Mouse (Mus musculus) hindbrain, embryonic 13.5 days (tissue): ENCODE measurements around the gene Ccdc110. TPM values are rescaled to one million over a fixed set of nuclear protein-coding genes. Genes with fewer than 3 reads are reported as not detected.

Experiments used
- ATAC-seq: fragments of 200-750 bp; cut with Nextera tagmentation; 2 replicates; pipeline ENCODE4 v1.8.0; 2017; ENCODE audit warnings: moderate TSS enrichment; ENCODE audit not compliant: low FRiP score
- H3K27ac ChIP-seq: fragments of 300-500 bp; sonication (generic); 2 replicates; pipeline ENCODE4 v1.5.1; 2015; ENCODE audit warnings: inconsistent platforms, mild to moderate bottlenecking, moderate library complexity
- H3K27me3 ChIP-seq: fragments of 300-500 bp; sonication (generic); 2 replicates; pipeline ENCODE4 v1.6.1; 2015; ENCODE audit warnings: mild to moderate bottlenecking, inconsistent platforms
- H3K36me3 ChIP-seq: fragments of 300-500 bp; sonication (generic); 2 replicates; pipeline ENCODE4 v1.6.1; 2015; ENCODE audit warnings: mild to moderate bottlenecking, inconsistent platforms
- H3K4me1 ChIP-seq: fragments of 300-500 bp; sonication (generic); replicated peaks from 2 replicates; pipeline ENCODE4 v1.6.1; 2015; ENCODE audit warnings: inconsistent platforms
- H3K4me2 ChIP-seq: fragments of 300-500 bp; sonication (generic); 2 replicates; pipeline ENCODE4 v1.6.1; 2015; ENCODE audit warnings: inconsistent platforms, mild to moderate bottlenecking, moderate library complexity
- H3K4me3 ChIP-seq: fragments of 300-500 bp; sonication (generic); 2 replicates; pipeline ENCODE4 v1.5.1; 2015; ENCODE audit warnings: mild to moderate bottlenecking, inconsistent platforms
- H3K9ac ChIP-seq: fragments of 300-500 bp; sonication (generic); 2 replicates; pipeline ENCODE4 v1.6.1; 2015; ENCODE audit warnings: mild to moderate bottlenecking, inconsistent platforms
- H3K9me3 ChIP-seq: fragments of 300-500 bp; sonication (generic); 2 replicates; pipeline ENCODE4 v1.6.1; 2016; ENCODE audit warnings: inconsistent platforms
- WGBS: fragments of 180-500 bp; shearing (Covaris S2); methylation state at CpG from one replicate; pipeline ENCODE4 v1.1.7; 2015; 5-methylcytosine and 5-hydroxymethylcytosine counted together
- polyA plus RNA-seq: library from polyadenylated mRNA; unstranded; fragments of >200 nt; fragmentation: Nextera tagmentation; extraction: Ambion mirVana; gene quantifications from 2 replicates; pipeline ENCODE4 v1.2.1, GENCODE M21; 2015

Ccdc110 gene
- 0.06 and 0.19 TPM in 2 replicates for polyA plus RNA-seq

DNA sequence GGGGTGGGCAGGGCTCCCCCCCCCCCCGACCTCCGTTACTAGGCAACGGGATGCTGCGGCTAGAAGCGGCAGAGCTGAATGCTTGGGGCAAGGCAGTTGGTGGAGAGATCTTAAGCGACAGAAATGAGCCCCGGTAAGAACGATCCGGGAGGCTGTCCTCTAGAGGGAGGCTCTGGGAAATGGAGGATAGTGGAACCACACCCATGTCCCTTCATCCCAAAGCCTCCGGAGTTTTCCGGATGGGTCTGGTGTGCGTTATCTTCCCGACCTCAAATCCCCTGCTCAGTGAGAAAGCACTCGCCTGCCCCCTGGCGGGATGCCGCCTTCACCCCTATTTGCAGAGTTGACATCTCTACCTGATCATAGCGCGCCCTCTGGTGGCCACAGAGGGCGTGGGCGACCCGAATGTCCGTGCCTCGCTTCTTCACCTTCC, at the start of gene Ccdc110:
Ccdc110 (plus strand) TSS at position 38 of the 433 bp plus-strand sequence.
- Histone ChIP-seq H3K9me3 (0 out of 2 replicates have a peak, but pooled peaks cover 3% of the 10 kb centered on the region), H3K36me3 (no peaks in the 10 kb centered on the region), H3K27me3 (0 out of 2 replicates have a peak, but pooled peaks cover 2% of the 10 kb centered on the region), H3K27ac (no peak within 1 kb of the TSS), H3K4me1 (peaks cover 8% of the 10 kb centered on the region; the same call in 1 of the 2 replicates), H3K4me3 (peak within 1 kb of the TSS; percentile 41), H3K4me2 (peak within 1 kb of the TSS; percentile 57), H3K9ac (peak within 1 kb of the TSS; percentile 55; the same call in 1 of the 2 replicates)
- 2% methylated on average over 23 of the region's 23 CpGs for WGBS
- ATAC-seq = peak; percentile 92

DNA sequence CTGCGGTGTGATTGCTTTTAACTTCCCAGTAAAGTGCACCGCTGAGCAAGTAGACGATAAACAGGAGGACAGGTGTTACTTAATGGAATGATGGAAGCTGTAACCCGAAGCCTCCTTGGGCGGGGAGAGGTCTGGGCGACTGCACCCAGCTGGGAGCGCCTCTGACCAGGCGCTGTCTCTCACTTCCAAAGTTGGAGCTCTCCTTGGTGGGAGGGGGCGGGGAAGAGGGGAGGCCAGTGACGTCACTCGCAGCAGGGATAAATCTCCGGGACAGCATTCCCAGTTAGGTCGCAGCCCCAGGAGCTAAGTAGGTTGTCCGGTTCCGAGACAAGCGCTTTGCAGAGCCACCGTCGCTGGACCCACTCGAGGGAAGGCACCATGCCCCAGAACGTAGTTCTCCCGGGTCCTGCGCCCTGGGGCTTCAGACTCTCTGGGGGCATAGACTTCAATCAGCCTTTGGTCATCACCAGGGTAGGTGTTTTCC, 49.2 kb upstream of the Ccdc110 start, which contains the start of gene Pdlim3:
Pdlim3 (plus strand) TSS at position 260 of the 484 bp plus-strand sequence.
- Histone ChIP-seq H3K4me3 (peak within 1 kb of the TSS; percentile 39), H3K27me3 (peaks cover 28% of the 10 kb centered on the region), H3K9me3 (no peaks in the 10 kb centered on the region), H3K36me3 (no peaks in the 10 kb centered on the region), H3K4me2 (peak within 1 kb of the TSS; percentile 69), H3K27ac (no peak within 1 kb of the TSS), H3K4me1 (peaks cover 21% of the 10 kb centered on the region), H3K9ac (peak within 1 kb of the TSS; percentile 58)
- peak; percentile 53; the same call in 1 of the 2 replicates for ATAC-seq
- WGBS = under 1% methylated on average over 22 of the region's 22 CpGs

DNA sequence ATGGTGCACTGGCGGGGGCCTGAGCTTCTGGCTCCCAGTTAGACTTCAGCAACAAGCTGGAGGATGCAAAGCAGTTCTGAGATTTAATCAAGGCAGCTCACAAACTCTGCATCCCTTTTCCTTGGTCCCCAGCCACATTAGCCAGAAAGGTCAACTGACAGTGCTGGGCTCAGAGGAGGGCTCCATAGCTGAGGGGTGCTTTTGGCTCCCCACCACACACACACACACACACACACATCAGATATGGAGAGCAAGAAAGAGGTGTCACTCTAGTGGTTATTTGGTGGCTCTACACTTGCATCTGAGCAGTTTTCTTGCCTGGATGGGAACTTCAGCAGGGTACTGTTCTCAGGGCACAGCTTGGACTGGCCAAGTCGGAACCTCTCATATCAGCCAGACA, 48.6 kb upstream of the Ccdc110 start:
- 39% methylated on average over 2 of the region's 2 CpGs for WGBS
- peaks cover 21% of the 10 kb centered on the region for H3K4me1 ChIP-seq
- peak overlapping the region; percentile 58 for H3K9ac ChIP-seq
- no peaks in the 10 kb centered on the region for H3K36me3 ChIP-seq
- peak overlapping the region; percentile 69 for H3K4me2 ChIP-seq
- H3K4me3 ChIP-seq = peak overlapping the region; percentile 39
- no peaks in the 10 kb centered on the region for H3K9me3 ChIP-seq
- peaks cover 28% of the 10 kb centered on the region for H3K27me3 ChIP-seq
- H3K27ac ChIP-seq = no peak overlapping the region
- ATAC-seq = peak; percentile 39; the same call in 1 of the 2 replicates

DNA sequence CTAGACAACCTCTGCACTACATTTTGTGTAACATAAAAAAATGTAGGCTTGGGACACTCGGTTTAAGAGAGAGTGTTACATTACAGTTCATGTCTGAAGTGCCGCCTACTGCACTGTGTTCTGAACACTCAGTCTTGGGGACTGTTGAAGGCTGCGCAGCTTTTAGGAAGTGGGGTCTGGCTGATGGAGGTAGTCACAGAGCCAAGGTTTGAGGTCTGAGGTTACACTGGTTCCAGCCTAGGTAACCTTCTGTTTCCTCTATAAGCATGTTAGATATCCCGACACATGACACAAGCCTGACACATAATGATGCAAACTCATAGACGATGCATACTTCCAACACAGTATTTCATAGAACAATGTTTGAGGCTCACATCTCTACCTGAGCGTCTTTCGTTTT, 44.7 kb upstream of the Ccdc110 start:
- H3K4me2 ChIP-seq = no peak overlapping the region
- no peaks in the 10 kb centered on the region for H3K36me3 ChIP-seq
- no peaks in the 10 kb centered on the region for H3K9me3 ChIP-seq
- WGBS = 96% methylated on average over 7 of the region's 7 CpGs
- no peak overlapping the region for H3K4me3 ChIP-seq
- ATAC-seq = no peak
- H3K4me1 ChIP-seq = peaks cover 15% of the 10 kb centered on the region
- peaks cover 10% of the 10 kb centered on the region; the same call in 1 of the 2 replicates for H3K27me3 ChIP-seq
- no peak overlapping the region for H3K27ac ChIP-seq
- no peak overlapping the region for H3K9ac ChIP-seq

DNA sequence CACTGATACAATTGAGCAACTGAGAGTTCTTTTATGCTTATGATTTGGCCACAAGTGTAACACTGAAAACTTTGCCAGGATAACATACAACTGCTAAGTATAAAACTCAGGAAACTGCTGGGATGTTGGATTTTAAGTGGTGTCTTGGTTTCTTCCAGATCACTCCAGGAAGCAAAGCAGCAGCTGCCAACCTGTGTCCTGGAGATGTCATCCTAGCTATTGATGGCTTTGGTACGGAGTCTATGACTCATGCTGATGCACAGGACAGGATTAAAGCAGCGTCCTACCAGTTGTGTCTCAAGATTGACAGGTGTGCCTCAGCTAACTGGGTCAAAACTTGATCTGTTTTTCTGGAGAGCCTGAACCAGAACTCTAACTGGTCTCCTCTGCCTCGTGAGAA, 37.8 kb upstream of the Ccdc110 start:
- 87% methylated on average over 3 of the region's 3 CpGs for WGBS
- Histone ChIP-seq H3K27ac (no peak overlapping the region), H3K9ac (no peak overlapping the region), H3K27me3 (no peaks in the 10 kb centered on the region), H3K36me3 (no peaks in the 10 kb centered on the region), H3K9me3 (no peaks in the 10 kb centered on the region), H3K4me3 (no peak overlapping the region), H3K4me1 (peaks cover 3% of the 10 kb centered on the region; the same call in 1 of the 2 replicates), H3K4me2 (no peak overlapping the region)
- no peak for ATAC-seq

DNA sequence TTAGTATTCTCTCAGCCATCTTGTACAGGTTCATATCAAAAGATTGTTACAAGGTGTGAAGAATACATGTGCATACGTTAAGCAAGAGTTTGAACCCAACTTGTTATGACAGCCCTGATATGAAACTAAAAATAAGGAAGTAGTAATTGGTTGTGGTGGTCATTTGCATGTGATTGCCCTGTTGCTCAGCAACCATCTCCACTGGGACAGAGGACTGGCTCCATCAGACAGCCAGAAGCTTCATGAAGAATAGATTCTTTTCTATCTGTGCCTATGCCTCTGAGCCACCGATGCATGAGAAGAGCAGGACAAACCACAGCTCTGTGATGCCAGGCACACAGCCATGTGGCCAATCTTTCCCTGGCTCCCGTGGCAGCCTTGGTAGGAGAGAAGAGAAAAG, 34.6 kb upstream of the Ccdc110 start:
- 39% methylated on average over 3 of the region's 3 CpGs for WGBS
- ATAC-seq = 0 out of 2 replicates have a peak, but pooled peaks have one; percentile 54

DNA sequence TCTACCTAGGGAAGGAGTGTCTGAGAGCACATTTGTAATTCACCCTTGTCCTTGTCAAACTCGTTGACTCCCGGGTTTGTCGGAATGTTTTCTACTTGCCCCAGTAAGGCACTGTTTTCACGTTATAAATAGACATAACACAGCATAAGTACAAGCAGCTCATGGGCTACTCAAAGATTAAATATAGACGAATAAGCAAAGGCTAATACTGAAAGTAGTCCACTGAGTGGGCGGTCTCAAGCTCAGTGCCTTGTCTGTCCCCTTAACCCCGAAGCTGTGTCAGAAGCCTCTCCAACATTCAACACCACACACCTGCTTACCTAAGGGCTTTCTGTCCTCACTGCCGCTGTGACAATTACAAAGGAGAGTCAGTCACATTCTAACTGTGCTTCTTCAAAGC, 32.8 kb upstream of the Ccdc110 start:
- WGBS = 90% methylated on average over 8 of the region's 8 CpGs
- H3K9me3 ChIP-seq = no peaks in the 10 kb centered on the region
- no peak overlapping the region for H3K9ac ChIP-seq
- H3K4me1 ChIP-seq = peaks cover 3% of the 10 kb centered on the region; the same call in 1 of the 2 replicates
- H3K27me3 ChIP-seq = no peaks in the 10 kb centered on the region
- no peak overlapping the region for H3K4me2 ChIP-seq
- H3K4me3 ChIP-seq = no peak overlapping the region
- no peaks in the 10 kb centered on the region for H3K36me3 ChIP-seq
- no peak for ATAC-seq
- no peak overlapping the region for H3K27ac ChIP-seq

More for the DNA sequence above, 34.6 kb upstream of the Ccdc110 start:
- Histone ChIP-seq H3K4me3 (no peak overlapping the region), H3K4me2 (no peak overlapping the region), H3K9ac (no peak overlapping the region), H3K4me1 (peaks cover 3% of the 10 kb centered on the region; the same call in 1 of the 2 replicates), H3K36me3 (no peaks in the 10 kb centered on the region), H3K27me3 (no peaks in the 10 kb centered on the region), H3K27ac (peak overlapping the region; percentile 23; the same call in 1 of the 2 replicates), H3K9me3 (no peaks in the 10 kb centered on the region)

DNA sequence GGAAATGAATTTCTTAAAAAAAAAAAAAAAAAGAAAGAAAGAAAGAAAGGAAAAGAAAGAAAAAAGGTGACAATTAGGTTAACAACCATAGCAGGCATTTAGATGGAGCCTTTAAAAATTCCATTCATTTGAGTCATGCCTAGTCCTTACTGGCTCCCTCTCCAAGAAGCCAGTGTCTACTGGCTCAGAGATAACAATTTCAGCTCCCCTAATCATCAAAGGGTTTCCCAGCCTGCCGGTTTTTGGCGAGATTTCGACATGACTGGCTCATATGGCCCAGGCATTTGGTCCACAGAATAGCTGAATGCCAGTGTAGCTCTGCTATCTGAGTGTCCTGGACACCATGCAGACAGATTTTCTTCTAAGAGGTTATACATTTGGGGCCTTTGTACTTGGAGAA, 30.8 kb upstream of the Ccdc110 start:
- Histone ChIP-seq H3K9me3 (no peaks in the 10 kb centered on the region), H3K27ac (no peak overlapping the region), H3K4me3 (no peak overlapping the region), H3K4me1 (peaks cover 5% of the 10 kb centered on the region), H3K27me3 (no peaks in the 10 kb centered on the region), H3K4me2 (no peak overlapping the region), H3K9ac (no peak overlapping the region), H3K36me3 (no peaks in the 10 kb centered on the region)
- 49% methylated on average over 3 of the region's 3 CpGs for WGBS
- no peak for ATAC-seq

DNA sequence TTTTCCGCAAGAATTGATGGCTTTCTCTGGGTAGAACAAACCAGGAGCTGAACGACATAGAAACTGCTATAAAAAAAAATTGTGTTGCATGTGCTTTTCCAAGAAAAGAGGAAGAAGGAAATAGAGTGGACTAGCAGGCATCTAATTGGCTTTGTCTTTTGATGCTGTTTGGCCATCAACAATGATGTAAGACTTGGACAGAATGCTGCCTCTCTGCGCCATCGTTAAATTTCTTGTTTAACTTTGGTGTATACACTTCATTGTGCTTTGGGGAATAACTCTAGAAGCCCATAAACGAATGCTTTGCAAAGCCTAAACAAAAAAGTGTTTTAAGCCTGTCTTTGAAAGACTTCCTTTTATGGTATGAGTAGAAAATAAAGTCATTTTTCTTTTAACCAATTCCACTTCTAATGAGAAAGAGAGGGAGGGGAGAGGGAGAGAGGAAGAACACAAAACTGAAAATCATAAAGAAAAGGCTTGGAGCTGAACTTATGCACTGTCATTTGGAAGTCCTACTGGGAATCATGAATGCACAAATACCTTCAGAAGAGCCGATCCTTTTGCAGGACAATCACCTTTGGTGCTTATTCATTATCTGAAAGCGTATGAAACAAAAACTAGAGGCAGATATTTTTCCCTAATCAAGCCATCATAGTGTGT, 28.7 kb upstream of the Ccdc110 start:
- Histone ChIP-seq H3K9ac (no peak overlapping the region), H3K27ac (no peak overlapping the region), H3K4me2 (no peak overlapping the region), H3K4me3 (no peak overlapping the region), H3K27me3 (no peaks in the 10 kb centered on the region), H3K4me1 (peaks cover 5% of the 10 kb centered on the region; the same call in 1 of the 2 replicates), H3K9me3 (no peaks in the 10 kb centered on the region), H3K36me3 (no peaks in the 10 kb centered on the region)
- ATAC-seq = no peak
- 84% methylated on average over 7 of the region's 7 CpGs for WGBS

DNA sequence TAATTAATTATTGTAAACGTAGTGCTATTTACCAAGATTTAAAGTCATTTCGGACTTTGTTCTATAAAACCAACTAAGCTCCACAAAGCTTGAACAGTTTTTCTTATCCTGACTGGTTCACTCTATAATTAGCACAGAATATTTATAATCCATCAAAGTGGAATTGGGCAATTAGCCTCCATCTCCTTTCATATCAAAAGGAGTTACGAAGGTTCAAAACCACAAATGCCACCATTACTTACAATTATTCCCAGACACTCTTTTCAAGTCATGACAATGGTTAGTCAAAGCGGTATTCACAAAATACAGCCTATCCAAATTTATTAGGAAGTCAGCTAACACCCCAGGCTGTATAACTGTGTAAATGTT, 28.2 kb upstream of the Ccdc110 start:
- Histone ChIP-seq H3K36me3 (no peaks in the 10 kb centered on the region), H3K4me3 (no peak overlapping the region), H3K9ac (no peak overlapping the region), H3K27ac (no peak overlapping the region), H3K27me3 (no peaks in the 10 kb centered on the region), H3K4me1 (peaks cover 5% of the 10 kb centered on the region; the same call in 1 of the 2 replicates), H3K4me2 (no peak overlapping the region), H3K9me3 (no peaks in the 10 kb centered on the region)
- 91% methylated on average over 4 of the region's 4 CpGs for WGBS
- ATAC-seq = no peak

DNA sequence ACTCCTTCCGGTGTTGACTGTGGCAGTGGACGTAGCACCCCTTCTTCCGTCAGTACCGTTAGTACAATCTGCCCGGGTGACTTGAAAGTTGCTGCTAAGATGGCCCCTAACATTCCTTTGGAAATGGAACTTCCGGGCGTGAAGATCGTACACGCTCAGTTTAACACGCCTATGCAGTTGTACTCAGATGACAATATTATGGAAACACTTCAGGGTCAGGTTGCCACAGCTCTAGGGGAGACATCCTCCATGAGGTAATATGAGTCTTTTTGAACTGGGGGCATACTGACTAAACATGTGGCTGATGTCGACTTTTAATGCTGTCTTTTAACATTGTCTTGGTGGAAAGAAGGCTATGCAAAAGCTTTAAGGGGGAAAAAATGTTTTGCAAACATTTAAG, 20.7 kb upstream of the Ccdc110 start:
- no peak overlapping the region for H3K27ac ChIP-seq
- no peak overlapping the region for H3K9ac ChIP-seq
- no peak overlapping the region for H3K4me3 ChIP-seq
- H3K36me3 ChIP-seq = no peaks in the 10 kb centered on the region
- H3K4me1 ChIP-seq = peaks cover 3% of the 10 kb centered on the region; the same call in 1 of the 2 replicates
- no peak overlapping the region for H3K4me2 ChIP-seq
- ATAC-seq = no peak
- no peaks in the 10 kb centered on the region for H3K9me3 ChIP-seq
- 87% methylated on average over 11 of the region's 11 CpGs for WGBS
- H3K27me3 ChIP-seq = no peaks in the 10 kb centered on the region

DNA sequence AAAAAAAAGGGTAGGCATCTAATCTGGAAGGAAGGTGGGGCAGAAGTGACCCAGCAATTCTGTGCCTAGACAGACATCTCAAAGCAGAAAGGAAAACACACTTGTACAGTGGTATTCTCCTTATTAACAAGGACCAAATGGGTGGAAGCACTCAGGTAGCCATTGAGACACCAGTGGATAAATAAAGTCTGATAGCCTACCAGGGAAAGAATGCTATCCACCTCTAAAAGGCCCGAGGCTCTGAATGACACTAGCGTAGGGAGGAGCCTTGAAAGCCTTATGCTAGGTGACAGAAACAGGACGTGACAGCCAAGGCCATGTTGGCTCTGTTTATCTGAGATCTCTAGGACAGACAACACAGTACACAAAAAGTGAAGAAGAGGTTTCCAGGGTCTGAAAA, 17.9 kb upstream of the Ccdc110 start:
- 90% methylated on average over 3 of the region's 3 CpGs for WGBS
- Histone ChIP-seq H3K27ac (no peak overlapping the region), H3K27me3 (no peaks in the 10 kb centered on the region), H3K4me2 (no peak overlapping the region), H3K4me3 (no peak overlapping the region), H3K9me3 (no peaks in the 10 kb centered on the region), H3K4me1 (no peaks in the 10 kb centered on the region), H3K36me3 (no peaks in the 10 kb centered on the region), H3K9ac (no peak overlapping the region)
- no peak for ATAC-seq
